Mouse (Mus musculus) forebrain, embryonic 14.5 days (tissue): ENCODE results near the gene Lamc3. TPM values are rescaled to one million over a fixed set of nuclear protein-coding genes. Genes with fewer than 3 reads are reported as not detected.

Experiments used
- ATAC-seq: fragments of 200-750 bp; cut with Nextera tagmentation; 2 replicates; pipeline ENCODE4 v1.8.0; 2017; ENCODE audit warnings: mild to moderate bottlenecking, moderate library complexity
- DNase-seq: peaks from one replicate; pipeline ENCODE4 v3.0.0-alpha.2; 2015; ENCODE audit warnings: low spot score
- H3K27ac ChIP-seq: fragments of 300-500 bp; sonication (generic); 2 replicates; pipeline ENCODE4 v1.5.1; 2014; ENCODE audit warnings: low read depth, mild to moderate bottlenecking, control low read depth, low read length, moderate library complexity
- H3K27me3 ChIP-seq: fragments of 300-500 bp; sonication (generic); replicated peaks from 2 replicates; pipeline ENCODE4 v1.6.1; 2014; ENCODE audit warnings: low read length, control low read depth, mixed read lengths; ENCODE audit not compliant: control insufficient read depth, insufficient read depth
- H3K36me3 ChIP-seq: fragments of 300-500 bp; sonication (generic); 2 replicates; pipeline ENCODE4 v1.6.1; 2014; ENCODE audit warnings: low read length, control low read depth; ENCODE audit not compliant: control insufficient read depth, insufficient read depth
- H3K4me1 ChIP-seq: fragments of 300-500 bp; sonication (generic); 2 replicates; pipeline ENCODE4 v1.6.1; 2014; ENCODE audit warnings: antibody characterized with exemption, low read length, control low read depth; ENCODE audit not compliant: control insufficient read depth, insufficient read depth
- H3K4me2 ChIP-seq: fragments of 300-500 bp; sonication (generic); 2 replicates; pipeline ENCODE4 v1.6.1; 2014; ENCODE audit warnings: mild to moderate bottlenecking, control low read depth, low read length
- H3K4me3 ChIP-seq: fragments of 300-500 bp; sonication (generic); 2 replicates; pipeline ENCODE4 v1.5.1; 2014; ENCODE audit warnings: low read depth, low read length, control low read depth
- H3K9ac ChIP-seq: fragments of 300-500 bp; sonication (generic); 2 replicates; pipeline ENCODE4 v1.6.1; 2014; ENCODE audit warnings: mild to moderate bottlenecking, low read length, control low read depth, moderate library complexity
- H3K9me3 ChIP-seq: fragments of 300-500 bp; sonication (generic); replicated peaks from 2 replicates; pipeline ENCODE4 v1.6.1; 2016; ENCODE audit warnings: low read length, control low read depth, mixed read lengths; ENCODE audit not compliant: control insufficient read depth
- WGBS: fragments of 180-500 bp; shearing (Covaris S2); extraction: QIAGEN DNeasy Blood & Tissue Kit; methylation state at CpG from one replicate; pipeline ENCODE4 v1.1.7; 2014; 5-methylcytosine and 5-hydroxymethylcytosine counted together
- polyA plus RNA-seq: library from polyadenylated mRNA; unstranded; fragments of >200 nt; fragmentation: Nextera tagmentation; extraction: Ambion mirVana; gene quantifications from 2 replicates; pipeline ENCODE4 v1.2.1, GENCODE M21; 2014

Lamc3 gene
- polyA plus RNA-seq, 1 experiment from 2014 or later = 2.9 TPM

GRCm38 (mm10) chr2:31994896-31995295 is 107.8 kb downstream of the Lamc3 start:
- no peak overlapping the region for H3K4me3 ChIP-seq
- no peaks in the 10 kb centered on the region for H3K27me3 ChIP-seq
- peaks cover 92% of the 10 kb centered on the region for H3K36me3 ChIP-seq
- no peak overlapping the region for H3K9ac ChIP-seq
- H3K27ac ChIP-seq = no peak overlapping the region
- no peaks in the 10 kb centered on the region for H3K4me1 ChIP-seq
- no peak overlapping the region for H3K4me2 ChIP-seq
- no peak for DNase-seq
- no peak for ATAC-seq
- 93% methylated on average over 9 of the region's 9 CpGs for WGBS
- H3K9me3 ChIP-seq = no peaks in the 10 kb centered on the region

- H3K36me3 ChIP-seq = peaks cover 90% of the 10 kb centered on the region
- no peaks in the 10 kb centered on the region for H3K27me3 ChIP-seq
- no peak overlapping the region for H3K27ac ChIP-seq
- H3K9me3 ChIP-seq = no peaks in the 10 kb centered on the region
- no peak overlapping the region for H3K9ac ChIP-seq
- WGBS = 95% methylated on average over 13 of the region's 13 CpGs
- ATAC-seq (no peak), DNase-seq (no peak)
- no peak overlapping the region for H3K4me3 ChIP-seq
- no peaks in the 10 kb centered on the region for H3K4me1 ChIP-seq
- H3K4me2 ChIP-seq = no peak overlapping the region
These were observed 109.0 kb downstream of the Lamc3 start for GRCm38 (mm10) chr2:31996060-31996459.

Other genes with a start within 250 kb of the Lamc3 start
- 0.83 and 1.3 TPM in 2 replicates for gene Prdm12, start 247.3 kb upstream of the Lamc3 start, polyA plus RNA-seq
- gene Exosc2, start 216.6 kb upstream of the Lamc3 start, polyA plus RNA-seq = 32.0 and 33.4 TPM in 2 replicates
- gene Abl1, start 198.9 kb upstream of the Lamc3 start, polyA plus RNA-seq = 19.6 and 22.9 TPM in 2 replicates
- gene Qrfp, start 76.7 kb upstream of the Lamc3 start, polyA plus RNA-seq = 0.11 and 0.19 TPM in 2 replicates
- 3.0 and 3.3 TPM in 2 replicates for gene Fibcd1, start 41.3 kb upstream of the Lamc3 start, polyA plus RNA-seq
- 53.4 and 66.3 TPM in 2 replicates for gene Aif1l, start 62.8 kb downstream of the Lamc3 start, polyA plus RNA-seq
- gene Nup214, start 87.1 kb downstream of the Lamc3 start, polyA plus RNA-seq = 47.8 and 49.8 TPM in 2 replicates
- gene Fam78a, start 197.6 kb downstream of the Lamc3 start, polyA plus RNA-seq = 0.34 and 0.66 TPM in 2 replicates
- gene Plpp7, start 208.2 kb downstream of the Lamc3 start, polyA plus RNA-seq = 11.3 and 16.1 TPM in 2 replicates